Mouse (Mus musculus) adrenal gland, postnatal 4 days (tissue): ENCODE results near the gene Anp32a. TPM values are rescaled to one million over a fixed set of nuclear protein-coding genes. Genes with fewer than 3 reads are reported as not detected.

Experiments
- DNase-seq, 2 experiments: peaks; one replicate each; pipeline ENCODE4 v3.0.0; 2021 to 2022; ENCODE audit warnings: low spot score in 2 of 2, mixed read lengths in 2 of 2
- total RNA-seq, 2 experiments: library from RNA; stranded (reverse); gene quantifications; 2 replicates each; pipeline ENCODE4 v1.2.3; 2021

Gene Anp32a
- total RNA-seq, 2 experiments from 2014 or later = 437 to 471 TPM

DNA sequence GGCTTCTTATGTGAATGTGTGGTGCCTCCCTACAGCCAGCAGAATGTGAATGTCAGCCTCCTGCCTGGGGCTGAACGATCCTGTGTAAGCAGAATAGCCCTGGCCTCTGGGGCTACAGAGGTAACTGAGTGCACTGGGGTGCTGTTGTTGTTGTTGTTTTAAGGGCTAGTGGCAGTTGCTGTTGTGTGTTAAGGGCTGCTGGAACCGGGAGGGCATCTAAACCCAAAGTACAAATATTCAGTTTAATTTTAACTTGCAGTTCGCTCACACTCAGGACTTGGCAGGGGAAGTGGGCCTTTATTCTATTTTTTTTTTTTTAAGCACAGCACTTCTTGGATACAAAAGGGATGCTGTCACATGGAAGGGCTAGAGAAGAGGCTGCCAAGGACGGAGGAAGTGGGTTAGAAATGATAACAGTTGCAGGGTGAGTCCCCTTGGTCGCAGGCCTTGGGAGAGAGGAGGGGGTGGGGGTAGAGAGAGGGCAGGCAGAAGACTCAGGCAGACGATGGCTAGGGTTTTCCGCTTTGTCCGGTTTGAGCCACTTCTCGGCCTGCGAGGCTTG lies 26.5 kb downstream of the Anp32a start:
- DNase-seq = no peak

DNA sequence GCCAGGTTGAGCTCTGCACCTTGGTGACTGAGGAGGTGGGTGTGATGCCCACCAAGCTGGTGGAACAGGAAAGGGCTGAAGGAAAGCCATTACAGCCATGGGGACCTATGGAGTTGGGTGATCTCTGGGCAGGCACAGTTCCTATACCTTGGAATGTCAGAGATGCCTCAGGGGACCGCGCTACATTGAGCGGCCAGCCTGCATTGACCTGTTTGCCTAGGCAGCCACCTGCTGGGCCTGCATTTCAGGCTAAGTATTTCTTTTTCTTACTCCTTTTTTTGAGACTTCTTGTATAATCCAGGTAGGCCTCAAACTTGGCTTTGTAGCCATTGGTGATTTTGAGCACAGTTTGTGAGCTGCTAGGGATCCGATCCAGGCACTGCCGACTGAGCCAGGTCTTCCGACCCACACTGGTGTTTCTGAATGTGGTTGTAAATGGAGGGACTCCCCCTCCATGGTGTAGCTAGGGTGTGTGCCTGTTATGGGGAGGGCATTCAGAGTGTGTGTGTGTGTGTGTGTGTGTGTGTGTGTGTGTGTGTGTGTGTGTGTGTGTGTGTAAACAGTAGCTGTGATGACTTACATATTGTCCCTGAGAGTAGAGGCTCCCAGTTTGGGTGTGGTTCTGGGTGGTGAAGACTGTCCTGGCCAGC lies 27.3 kb downstream of the Anp32a start:
- no peak for DNase-seq

DNA sequence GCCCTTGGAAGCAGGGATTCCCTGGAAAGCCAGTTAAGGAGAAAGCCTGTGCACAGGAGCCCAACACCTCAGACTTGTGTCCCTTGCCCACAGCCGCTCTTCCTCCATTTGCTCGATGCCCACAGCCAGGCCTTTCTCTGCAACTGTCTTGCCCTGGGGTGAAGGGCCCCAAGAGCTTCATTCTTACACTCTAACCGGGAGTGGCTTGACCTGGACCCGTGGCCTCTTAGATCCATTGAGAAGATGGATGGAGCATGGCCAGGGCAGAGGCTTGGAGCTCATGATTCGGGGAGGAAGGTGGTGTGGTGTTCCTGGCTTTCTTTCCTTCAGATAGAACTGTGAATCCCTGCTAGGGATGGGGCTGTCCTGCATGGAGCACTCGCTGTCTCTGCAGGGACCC lies 28.1 kb downstream of the Anp32a start:
- no peak for DNase-seq

DNA sequence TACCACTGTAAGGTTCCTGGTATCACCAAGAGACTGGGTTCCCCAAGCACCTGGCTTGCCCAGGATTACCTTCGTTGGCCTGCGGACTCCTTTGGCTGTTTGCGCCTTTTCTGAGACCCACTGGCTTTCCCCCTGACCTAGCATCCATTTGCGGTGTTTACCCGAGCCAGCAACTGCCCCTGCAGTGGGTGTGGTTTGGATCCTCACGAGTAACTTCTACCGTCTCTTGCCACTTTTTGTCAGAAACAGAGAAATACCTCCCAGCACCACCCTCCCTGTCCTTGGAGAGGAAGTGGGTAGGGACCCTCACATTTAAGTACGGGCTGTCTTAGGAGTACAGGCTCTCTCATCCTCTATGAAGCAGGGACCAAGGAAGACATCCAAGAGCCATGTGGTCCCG lies 29.1 kb downstream of the Anp32a start:
- no peak for DNase-seq

DNA sequence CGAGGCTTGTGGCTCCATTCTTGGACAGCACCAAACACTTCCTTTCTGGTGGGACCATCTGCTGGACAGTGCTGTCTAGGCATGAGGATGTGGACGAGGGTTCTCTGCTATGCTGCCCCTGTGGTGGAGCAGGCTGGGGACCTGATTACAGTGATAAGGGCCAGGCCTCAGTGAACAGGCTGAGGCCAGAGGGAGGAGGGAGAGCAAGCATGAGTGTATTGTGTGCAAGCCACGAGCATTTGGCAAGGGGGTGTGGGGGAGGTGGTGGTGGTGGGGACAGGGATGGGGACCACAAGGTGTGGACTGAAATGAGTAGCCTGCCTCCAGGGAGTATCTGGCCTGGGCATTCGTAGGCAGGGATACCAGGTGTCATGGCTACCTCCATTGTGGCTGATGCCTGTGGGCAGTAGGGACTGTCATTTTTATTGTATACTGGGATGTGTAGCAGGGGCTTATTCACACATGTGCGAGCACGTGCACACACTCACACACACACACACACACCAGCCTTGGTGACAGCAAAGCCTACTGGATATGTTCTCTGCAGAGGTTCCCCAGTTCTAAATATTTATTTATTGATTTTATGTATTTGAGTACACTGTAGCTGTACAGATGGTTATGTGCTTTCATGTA lies 29.7 kb downstream of the Anp32a start:
- no peak for DNase-seq

DNA sequence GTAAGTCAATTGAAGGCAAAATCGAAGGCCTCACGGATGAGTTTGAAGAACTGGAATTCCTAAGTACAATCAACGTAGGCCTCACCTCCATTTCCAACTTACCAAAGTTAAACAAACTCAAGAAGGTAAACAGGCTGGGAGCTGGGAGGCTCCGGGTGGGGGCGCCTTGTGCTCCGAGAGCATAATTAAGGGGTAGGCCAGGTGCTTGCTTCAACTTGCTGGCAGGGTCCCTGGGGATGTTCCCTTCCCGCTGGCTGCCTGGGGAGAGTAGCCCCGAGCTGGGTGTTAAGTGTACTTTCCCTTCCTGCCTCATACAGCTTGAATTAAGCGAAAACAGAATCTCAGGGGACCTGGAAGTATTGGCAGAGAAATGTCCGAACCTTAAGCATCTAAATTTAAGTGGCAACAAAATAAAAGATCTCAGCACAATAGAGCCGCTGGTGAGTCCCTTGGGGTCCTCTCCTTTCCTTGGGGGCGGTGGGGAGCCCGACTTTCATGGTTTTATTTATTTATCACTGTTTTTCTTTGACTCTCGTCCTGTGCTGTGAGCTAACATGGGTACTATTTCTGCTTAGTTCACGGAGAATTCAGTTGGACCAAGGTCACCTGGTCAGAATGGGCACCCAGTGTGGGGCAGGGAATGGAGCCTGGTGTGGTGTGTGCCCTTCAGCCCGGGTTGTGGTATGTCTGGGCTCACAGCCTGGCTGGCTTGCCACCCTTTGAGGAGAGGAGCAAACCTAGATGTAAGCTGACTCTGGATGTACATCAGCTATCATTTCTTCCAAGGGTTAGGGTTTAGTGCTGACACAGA lies 30.9 kb downstream of the Anp32a start:
- DNase-seq = no peak

DNA sequence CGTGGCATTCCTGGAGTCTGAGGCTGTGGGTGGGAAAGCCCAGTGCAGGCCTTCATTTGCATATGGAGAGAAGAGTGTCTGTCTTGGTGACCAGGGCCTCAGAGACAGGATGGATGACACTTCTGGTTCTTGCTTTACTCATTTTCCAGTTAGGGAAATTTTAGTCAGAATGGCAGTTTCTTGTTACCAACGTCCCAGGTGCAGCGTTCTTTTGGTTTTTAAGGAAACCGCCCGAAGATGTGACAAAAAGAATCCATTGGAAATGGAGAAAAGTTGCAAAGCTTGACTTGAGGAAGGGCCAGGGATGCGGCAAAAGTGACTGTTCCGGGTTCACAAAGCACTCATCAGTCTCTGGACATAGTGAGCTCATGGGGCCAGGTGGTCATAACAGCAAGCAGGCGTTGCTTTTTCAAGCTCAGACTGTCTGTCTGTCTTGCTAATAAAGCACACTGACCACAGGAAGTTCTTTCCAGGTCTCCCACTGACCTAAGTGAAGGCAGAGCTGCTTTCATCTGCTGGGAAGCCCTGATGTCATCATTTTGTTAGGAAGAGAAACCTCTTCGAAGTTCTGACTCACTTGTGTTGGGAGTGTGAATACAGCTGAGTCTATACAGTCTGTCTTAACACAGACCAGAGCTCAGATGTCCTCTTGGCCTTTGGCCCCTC lies 31.6 kb downstream of the Anp32a start:
- no peak for DNase-seq

DNA sequence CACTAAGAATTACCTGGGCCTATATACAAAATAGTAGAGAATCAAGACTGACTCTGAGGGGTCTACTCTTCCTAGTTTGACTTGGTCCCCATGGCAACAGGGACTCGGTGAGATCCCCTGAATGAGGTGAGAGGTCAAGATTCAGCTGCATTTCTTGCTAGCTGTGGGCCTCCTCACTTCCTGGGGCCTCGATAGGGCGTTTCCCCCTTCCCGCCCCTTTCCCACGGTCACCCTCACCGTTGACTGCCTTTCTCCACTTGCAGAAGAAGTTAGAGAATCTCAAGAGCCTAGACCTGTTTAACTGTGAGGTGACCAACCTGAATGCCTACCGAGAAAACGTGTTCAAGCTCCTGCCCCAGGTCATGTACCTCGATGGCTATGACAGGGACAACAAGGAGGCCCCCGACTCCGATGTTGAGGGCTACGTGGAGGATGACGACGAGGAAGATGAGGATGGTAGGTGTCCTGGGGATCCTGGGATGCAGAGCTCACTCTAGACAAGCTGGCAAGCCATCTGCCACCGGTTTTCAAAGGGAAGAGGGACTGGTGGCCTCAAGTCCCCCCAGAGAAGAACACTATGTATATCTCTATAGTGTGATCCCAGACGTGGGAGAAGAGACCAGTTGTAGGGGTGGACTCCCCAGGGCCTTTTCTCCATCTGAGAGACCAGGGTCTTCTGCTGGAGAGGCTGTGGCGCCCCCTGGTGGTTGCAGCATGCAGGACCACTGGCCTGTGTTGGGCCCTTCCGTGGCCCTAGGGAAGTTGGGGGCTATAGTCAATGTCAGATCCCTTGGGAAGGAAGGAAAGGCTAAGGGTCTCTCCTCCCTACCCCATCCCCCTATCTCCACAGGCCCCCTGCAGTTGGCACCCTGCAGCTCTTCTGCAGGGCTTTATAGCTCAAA lies 32.4 kb downstream of the Anp32a start:
- DNase-seq = peak; percentile 64 to 68

DNA sequence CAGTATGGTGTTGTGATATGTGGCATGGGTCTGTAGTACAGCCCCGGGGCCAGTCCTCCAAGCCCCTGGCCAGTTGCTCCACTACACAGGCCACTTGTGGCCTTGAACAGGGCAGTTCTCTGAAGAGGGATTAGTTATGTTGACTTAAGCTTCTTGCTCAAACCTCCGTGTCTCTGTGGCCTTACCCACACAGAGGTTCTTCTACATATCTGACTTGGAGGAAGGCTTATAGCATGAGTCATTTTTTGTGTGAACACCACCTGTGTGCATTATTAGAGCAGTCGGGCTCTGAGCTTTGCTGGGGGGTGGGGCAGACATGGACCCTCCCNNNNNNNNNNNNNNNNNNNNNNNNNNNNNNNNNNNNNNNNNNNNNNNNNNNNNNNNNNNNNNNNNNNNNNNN lies 33.2 kb downstream of the Anp32a start:
- DNase-seq = no peak

DNA sequence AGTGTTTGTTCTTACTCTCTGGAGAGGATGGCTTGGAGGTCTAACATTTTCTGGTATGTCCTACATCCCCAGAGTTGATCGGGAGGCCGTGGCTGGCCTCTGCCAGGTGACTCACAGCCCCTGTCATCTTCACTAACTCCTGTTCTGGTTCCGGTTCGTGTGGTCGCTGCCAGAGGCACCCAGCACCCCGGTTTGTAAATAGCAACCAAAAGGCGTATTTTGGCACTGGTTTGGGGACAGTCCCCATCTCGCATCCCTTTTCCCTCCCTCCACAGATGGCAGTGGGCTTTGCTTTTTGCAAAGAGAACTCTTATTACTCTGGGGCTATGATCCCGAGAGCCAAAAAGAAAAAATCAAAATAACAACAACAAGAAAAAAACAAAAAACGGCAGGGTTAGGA lies 36.8 kb downstream of the Anp32a start:
- no peak for DNase-seq

DNA sequence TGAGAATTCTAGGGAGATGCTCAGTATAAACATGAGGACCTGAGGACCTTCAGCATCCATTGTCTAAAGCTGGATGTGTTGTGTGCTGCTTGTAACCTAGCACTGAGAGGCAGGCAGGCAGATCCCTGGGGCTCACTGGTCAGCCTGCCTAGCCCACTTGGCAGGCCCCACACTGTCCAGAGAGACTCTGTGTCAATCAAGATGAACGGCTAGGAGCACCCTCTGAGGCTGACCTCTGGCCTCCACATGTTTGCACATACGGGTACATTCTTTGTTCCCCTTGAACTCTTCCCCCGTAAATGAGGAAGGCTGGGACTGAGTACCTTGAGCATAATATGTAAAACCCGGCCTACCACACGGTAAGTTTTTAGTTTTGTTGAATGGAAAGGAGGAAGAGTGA lies 39.3 kb downstream of the Anp32a start:
- no peak for DNase-seq

DNA sequence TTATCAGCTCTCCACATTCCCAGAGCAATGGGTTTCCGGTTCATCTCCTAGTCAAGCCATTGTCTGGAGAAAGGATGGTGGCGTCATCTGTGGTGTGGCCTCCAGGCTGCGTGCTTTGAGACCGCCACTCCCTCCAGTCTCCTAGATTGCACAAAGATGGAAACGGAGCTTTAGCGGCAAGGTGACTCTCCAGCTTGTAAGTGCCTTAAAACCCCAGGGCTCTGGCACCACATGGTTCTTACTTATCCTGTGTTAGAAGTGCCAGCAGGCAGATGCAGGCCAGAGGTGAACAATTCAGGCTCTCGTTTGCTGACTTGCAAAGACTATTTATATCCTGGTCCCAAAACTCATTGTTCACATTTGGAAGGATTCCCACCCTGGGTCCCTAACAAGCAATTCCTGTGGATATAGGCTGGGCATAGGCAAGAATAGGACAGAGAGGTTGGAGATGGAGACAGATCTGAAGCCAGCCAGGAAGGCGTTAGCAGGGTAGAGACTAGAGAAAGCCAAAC lies 40.4 kb downstream of the Anp32a start:
- no peak for DNase-seq

DNA sequence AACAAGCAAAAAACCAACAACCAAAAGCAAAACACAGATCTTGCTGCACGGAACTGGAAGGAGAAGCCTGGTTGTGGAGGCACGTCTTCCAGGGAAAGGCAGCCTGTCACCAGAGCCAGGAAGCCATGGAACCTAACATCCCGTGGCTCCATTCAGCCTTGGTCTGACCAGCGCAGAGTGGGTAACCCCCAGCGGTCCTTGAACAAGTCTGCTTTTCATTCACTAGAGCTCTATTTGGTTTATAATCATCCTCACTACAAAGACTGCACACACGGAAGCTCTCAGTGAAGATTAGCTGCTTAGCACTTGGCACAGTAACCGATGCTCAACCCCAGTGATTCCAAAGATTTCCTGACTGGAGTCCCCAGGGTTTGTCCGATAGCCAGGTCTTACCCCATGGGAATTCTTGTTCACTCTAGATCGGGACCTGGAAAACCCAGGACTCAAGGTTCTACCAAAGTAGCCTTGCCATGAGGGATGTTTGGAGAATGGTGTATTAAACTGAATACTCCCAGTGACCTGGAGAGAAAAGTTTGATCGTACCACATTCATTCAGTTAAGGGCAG lies 41.5 kb downstream of the Anp32a start:
- DNase-seq = no peak

DNA sequence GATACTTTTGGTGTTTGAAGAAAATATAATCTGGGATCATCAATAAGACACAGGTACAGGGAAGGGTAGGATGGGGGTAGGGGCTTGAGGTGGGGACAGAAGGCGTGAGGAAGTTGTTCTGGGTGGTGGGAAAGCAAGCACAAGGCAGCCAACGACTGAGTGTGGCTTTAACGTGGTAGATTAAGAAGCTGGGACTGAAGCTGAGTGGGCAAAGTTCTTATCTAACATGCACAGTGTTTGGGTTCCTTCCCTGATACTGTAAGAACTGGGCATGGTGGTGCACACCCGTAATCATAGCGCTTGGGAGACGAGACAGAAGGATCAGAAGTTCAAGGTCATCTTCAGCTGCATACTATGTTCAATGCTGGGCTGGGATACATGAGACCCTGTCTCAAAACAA lies 44.0 kb downstream of the Anp32a start:
- no peak for DNase-seq

DNA sequence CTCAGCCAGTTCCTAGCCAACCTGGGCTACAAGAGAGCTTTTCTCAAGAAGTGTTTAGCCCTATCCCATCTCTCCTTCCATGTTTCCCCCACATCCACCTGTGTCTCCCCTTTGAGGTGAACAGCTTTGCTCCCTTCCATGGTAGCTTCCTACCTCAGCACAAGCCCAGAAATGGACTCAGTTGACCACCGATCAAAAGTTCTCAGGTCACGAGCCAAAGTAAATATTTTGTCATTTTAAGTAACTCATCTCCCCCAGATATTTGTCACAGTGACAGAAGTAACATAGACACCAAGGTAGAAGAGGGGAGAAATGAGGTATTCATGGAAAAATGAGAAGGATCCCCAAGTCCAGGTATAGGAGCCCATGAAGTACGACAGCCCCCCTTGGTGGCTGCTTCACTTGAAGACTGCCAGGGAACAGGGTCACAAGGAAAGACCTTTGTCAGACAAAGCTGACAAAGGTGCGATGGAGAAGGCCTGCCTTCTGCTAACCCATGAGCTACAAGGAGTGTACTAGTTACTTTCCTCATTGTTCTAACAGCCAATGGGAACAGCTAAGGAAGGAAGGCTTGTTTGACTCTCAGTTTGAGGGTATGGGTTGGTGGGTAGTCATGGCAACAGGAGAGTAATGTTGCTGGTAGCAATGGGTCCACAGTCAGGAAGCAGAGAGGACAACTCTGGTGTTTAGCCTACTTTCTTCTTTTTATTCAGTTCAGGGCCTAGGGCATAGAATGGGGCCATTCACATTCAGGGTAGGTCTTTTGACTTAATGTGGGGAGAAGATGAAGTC lies 44.8 kb downstream of the Anp32a start:
- DNase-seq = no peak

DNA sequence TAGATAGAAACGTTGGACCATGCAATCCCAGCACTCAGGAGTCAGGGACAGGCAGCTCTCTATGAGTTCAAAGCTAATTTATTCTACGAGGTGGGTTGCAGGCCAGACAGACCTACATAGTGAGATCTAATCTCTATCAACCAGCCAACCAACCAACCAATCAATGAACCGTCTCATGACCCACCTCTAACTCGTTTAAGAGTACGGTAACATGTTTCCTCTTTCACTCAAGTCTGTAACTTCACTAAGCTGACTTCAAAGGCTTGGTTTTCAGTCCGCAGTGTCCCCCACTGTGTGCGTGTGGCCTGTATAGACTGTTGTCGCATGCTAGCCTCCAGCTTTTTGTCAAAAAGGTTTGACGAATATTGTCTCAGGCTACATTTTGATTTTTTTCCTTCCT lies 48.6 kb downstream of the Anp32a start:
- no peak for DNase-seq

DNA sequence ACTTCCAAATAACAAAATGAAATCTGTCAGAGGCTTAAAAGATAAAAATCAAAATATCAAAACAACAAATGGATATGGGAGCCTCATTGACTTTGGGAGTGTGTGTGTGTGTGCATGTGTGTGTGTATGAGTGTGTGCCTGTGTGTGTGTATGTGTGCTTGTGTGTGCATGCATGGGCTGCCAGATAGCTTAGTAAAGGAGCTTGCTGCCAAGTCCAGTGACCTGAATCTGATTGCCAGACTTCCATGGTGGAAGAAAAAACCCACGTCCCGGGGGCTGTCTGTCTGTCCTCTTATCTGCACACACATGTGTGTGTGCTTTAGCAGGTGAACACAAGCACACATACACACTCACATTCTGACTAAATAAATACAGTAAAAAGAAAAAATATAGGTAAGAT lies 52.4 kb downstream of the Anp32a start:
- no peak for DNase-seq

DNA sequence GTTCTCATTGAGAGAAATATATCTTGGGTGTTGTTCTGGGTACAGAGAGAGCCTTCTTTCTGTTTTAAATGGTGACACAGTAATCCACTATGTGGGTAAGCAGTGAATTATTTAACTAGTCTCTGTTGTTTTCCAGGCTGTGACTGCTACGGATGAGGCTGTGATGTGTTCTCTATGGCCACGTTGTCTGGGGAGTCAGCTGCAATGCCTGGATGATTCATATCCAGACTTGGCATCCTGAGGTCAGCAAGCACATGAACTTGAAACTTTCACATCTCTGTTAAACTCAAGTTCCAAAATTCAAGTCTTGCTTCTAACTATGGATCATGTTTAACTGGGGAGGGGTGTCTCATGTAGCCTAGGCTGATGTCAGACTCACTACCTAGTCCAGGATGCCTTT lies 53.1 kb downstream of the Anp32a start:
- no peak for DNase-seq

DNA sequence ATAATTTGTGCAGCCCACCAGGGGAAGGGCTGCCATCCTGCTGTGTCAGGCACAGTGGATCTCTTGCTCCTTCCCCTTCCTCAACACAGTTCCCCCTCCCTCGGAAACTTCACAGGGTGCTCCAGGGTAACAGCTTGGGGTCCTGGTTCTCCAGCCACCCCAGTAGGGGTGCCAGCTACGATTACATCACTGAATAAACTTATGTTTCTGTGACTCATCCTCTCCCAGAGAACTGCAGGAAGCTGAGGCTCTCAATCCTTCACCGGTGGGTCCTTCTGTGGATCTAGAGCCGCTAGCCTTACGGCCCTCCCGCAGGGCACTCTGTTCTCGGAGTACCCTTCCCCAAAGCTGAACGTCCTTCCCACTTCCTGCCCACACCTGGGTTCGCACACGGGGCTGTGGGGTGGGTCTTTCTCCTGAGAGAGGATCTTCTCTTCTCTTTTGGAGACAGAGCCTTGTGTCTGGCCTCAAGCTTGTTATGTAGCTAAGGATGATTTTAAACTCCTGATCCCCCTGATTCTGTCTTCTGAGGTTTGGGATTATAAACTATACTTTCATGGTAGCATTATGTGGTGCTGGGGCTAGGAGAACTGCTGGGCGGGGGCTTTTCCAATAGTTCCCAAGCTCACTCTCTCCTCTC lies 59.6 kb downstream of the Anp32a start:
- DNase-seq = no peak
